Mouse (Mus musculus) liver, postnatal 0 days (tissue): ENCODE measurements around the gene Dock6.

Experiments
- CTCF ChIP-seq: sonication (generic); IDR thresholded peaks from 2 replicates; pipeline ENCODE4 v1.5.1; 2016; ENCODE audit warnings: antibody characterized with exemption, low read depth
- EP300 ChIP-seq: IDR thresholded peaks from 2 replicates; pipeline ENCODE4 v1.6.1; 2016; ENCODE audit warnings: antibody characterized with exemption, low read depth, mild to moderate bottlenecking

- TF ChIP-seq CTCF (no peak), EP300 (no peak)
Observed at GRCm38 (mm10) chr9:21794344-21794834, 58.0 kb downstream of the Dock6 start.
